Mouse (Mus musculus): Measurements from ENCODE around the gene Tprn.

Tprn gene

DNA sequence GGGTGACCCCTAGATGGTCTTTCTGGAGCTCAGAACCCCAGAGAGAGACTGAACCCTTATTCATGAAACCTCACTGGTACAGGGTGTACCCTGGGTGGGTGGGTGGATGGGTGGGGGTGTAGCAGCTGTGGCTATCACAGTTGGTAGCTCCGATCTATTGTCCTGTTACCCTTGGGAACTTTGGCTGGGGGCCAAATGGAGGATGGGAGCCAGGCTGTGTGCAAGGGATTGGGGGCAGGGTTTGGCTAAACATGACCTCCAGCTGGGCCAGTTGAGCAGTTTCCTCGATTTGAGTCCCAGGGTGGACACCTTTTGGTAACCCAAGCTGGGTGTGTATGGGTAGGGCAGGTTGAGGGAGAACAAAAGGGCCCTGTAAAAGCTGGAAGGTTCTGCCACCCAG is 4.3 kb downstream of the Tprn start:
- DNase-seq: no peak

GRCm38 (mm10) chr2:25267241-25267640 is 4.8 kb downstream of the Tprn start:
- no peak for DNase-seq

GRCm38 (mm10) chr2:25267746-25268309 is 5.4 kb downstream of the Tprn start:
- DNase-seq: no peak

GRCm38 (mm10) chr2:25271827-25272511 is 9.6 kb downstream of the Tprn start, which contains the start of the genes Ssna1 and Anapc2:
TSS of gene Ssna1 (minus strand) at chr2:25272438.
TSS of gene Anapc2 (plus strand) at chr2:25272478.
- peak; percentile 96 for DNase-seq

GRCm38 (mm10) chr2:25272515-25272914 is 10.1 kb downstream of the Tprn start:
- no peak for DNase-seq

GRCm38 (mm10) chr2:25273010-25273409 is 10.6 kb downstream of the Tprn start:
- no peak for DNase-seq

- DNase-seq: peak; percentile 63 to 70
Measured at GRCm38 (mm10) chr2:25278928-25279882, 16.8 kb downstream of the Tprn start.

- DNase-seq: no peak
Measured at GRCm38 (mm10) chr2:25285551-25285950, 23.1 kb downstream of the Tprn start.

GRCm38 (mm10) chr2:25286314-25286713 is 23.9 kb downstream of the Tprn start:
- DNase-seq: no peak

DNA sequence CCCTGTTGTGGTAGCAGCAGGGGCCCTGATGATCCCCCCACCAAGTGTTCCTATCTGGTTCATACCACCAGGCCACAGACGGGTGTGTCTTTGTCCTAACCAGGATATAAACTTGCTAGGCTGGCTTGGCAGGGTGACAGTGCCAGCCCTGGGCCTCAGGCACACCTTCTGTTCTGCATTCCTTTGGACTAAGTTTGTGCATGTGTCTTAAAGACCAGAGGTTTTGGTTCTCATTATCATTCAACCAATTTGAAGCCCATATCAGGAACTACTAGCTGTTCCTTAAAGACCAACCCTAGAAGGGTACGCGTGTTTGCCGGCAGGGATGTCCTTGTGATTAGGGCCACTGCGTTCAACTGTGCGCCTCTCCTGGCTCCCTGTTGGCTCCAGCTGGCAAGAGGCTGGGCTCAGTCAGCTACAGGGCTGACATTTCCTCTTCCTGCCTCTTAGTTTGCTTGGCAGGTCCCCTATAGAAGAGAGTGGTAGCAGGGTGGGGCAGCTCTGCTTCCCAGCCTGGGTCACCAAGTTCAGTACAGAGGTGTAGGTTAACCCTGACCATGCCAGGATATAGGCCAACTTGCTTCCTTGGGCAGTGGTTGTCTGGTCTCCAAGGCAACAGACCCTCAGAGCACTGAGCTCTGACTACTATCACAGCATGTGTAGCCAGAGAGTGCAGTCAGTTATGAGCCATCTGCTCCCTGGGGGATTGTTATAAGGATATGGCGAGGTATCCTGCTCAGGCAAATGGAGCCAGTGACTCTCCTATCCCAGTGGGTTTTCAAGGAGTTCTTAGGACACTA is 24.6 kb downstream of the Tprn start:
- DNase-seq: no peak

- no peak for DNase-seq
Measured at GRCm38 (mm10) chr2:25287927-25288649, 25.7 kb downstream of the Tprn start, which contains the start of gene Tmem210. TSS of gene Tmem210 (plus strand) at chr2:25288145.

- DNase-seq: no peak
Measured at GRCm38 (mm10) chr2:25288734-25289345, 26.4 kb downstream of the Tprn start.

DNA sequence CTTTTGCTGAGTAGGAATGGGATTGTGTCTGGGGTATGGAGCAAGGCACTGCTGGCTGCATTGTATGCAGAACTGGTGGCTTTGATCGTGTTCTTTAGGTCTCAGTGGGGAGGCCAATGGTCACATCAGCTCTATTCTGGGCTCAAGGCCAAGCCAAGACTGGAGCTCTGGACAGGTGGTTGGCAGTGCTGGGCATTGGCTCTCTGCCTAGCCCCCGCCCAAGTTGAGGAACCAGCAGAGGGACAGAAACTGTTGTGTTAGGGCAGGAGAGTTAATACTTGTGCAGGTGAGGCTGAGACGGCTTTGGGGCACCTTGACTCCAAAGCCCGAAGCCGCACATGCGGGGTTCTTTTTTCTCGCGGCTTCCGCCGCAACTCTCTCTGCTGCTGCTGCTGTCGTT is 27.2 kb downstream of the Tprn start, which contains the start of gene Lrrc26:
Gene Lrrc26, plus strand, starts transcription at position 265 of the 400 bp plus-strand sequence.
- no peak for DNase-seq

DNA sequence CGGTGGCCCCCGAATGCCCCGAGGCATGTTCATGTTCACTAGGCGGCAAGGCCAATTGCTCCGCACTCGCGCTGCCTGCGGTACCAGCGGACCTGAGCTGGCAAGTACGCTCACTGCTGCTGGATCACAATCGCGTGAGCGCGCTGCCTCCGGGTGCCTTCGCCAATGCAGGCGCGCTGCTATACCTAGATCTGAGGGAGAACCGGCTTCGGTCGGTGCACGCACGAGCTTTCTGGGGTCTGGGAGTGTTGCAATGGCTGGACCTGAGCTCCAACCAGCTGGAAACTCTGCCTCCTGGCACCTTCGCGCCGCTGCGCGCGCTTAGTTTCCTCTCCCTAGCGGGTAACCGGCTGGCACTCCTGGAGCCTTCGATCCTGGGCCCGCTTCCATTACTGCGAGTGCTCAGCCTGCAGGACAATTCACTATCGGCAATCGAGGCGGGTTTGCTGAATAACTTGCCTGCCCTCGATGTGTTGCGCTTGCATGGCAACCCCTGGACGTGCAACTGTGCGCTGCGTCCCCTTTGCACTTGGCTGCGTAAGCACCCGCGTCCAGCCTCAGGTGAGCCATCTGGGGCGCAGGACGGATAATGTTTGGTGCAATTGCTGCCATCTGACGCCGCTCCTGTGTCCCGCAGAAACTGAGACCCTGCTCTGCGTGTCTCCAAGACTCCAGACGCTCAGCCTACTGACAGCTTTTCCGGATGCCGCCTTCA is 27.8 kb downstream of the Tprn start:
- no peak for DNase-seq

- DNase-seq: no peak
Measured at GRCm38 (mm10) chr2:25290816-25291130, 28.4 kb downstream of the Tprn start.

DNA sequence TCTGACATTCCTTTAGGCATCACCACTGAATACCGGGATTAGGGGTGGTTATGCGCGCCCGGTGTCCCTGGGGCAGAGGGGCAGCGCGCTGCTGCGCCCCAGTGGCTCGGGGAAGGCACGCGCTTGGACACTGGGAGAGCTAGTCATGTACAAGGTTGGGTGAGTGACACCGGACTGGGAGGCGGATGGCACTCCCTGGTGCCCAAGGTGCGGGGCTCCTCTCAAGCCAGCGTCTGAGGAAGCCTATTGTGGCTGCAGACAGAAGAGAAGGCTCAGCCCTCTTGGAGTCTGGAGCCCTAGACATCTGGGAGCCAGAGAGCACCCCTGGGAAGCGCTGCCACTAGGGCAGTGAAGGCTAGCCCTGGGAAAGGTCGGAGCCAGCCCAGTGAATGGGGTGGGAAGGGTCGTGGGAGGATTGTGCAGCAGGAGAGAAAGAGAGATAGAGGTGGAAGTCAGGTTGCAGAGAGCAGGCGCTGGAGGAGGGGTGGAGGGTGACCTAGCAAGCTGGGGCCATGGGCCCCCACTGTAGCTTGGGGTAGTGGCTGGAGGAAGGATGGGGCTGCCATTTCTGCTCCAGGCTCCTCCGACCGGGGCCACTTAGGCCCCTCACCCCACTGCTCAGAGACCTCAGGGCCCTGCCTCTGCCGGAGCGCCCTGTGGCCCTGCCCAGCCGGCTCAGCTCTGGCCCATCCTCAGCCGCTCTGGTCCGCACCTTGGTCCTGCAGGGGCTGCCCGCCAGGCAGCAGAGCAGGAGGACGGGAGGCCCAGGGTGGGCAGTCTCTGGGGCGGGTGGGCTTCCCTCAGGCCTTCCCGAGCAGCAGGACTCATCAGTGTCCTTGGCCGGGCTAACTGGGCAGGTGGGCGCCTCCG is 29.0 kb downstream of the Tprn start:
- DNase-seq: no peak

DNA sequence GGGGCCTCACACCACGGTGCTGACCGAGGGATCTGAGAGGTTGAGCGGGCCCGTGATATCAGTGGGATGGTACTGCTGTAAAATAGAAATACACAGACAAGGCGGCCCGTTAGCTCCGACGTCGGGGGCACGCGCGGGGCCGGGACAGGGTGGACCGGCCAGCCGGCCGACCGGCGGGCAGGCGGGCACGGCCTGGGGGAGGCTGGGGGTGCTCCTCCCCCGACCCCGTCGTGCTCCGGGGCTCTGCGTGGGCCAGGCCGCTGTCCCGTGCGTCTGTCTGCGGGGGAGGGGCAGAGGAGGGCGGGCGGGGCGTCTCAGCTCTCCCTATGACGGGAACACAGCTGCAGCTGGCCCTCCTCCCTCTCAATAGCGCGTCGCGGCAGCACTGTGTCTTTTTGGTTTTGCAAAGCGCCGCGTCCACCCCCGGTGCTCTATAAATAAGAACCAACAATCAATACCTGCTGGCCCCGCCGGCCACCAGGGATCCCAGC is 29.7 kb downstream of the Tprn start:
- DNase-seq: no peak

DNA sequence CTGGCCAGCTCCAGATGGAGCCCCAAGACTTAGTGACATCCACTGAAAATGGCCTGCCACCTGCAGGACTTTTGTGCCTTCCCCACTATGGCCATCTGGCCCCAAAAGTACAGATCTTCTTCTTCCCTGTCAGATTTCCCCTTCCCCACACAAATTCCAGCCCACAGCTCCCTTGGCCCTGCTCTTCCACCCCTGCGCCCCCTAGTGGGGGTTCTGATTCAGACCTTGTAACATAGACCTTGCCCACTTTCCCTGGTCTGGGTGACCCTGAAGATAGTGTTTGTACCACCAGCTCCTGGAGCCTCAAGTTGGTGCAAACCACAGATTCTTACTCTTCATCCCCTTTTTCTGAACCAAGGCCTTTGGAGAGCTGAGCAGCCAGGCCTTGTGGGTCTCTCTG is 30.4 kb downstream of the Tprn start:
- DNase-seq: peak; percentile 59 to 69

- DNase-seq: no peak
Measured at GRCm38 (mm10) chr2:25293706-25294105, 31.3 kb downstream of the Tprn start.

DNA sequence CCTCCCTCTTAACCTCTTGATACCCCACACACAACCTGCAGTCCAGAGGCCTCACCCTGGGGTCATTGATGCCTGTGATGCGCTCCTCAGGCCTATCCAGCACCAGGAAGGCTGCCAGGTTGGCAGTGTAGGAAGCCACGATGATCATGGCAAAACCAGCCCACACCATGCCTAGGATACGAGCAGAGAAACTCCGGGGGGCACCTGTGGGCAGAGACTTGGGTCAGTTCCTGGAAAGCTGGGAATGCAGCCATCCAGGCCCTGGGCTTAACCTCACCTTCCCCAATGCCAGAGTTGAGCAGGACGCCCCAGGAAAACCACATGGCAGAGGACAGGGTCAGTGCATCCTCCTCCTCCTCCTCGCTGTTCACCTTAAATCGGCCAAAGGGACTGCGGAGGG is 34.7 kb downstream of the Tprn start:
- no peak for DNase-seq

Measured in thymus, postnatal 36 days (tissue).